Mouse (Mus musculus) mammary gland, adult 2 months (tissue): ENCODE results near the gene Pank4. TPM values are rescaled to one million over a fixed set of nuclear protein-coding genes. Genes with fewer than 3 reads are reported as not detected.

ENCODE experiments used
- polyA plus RNA-seq: library from polyadenylated mRNA; depleted of rRNA; stranded (reverse); fragments of >200 nt; gene quantifications from 2 replicates; pipeline ENCODE4 v1.2.3, GENCODE M21; 2012; ENCODE audit warnings: low replicate concordance; rRNA removed

The Pank4 gene
- 51.6 and 61.2 TPM in 2 replicates for polyA plus RNA-seq

DNA sequence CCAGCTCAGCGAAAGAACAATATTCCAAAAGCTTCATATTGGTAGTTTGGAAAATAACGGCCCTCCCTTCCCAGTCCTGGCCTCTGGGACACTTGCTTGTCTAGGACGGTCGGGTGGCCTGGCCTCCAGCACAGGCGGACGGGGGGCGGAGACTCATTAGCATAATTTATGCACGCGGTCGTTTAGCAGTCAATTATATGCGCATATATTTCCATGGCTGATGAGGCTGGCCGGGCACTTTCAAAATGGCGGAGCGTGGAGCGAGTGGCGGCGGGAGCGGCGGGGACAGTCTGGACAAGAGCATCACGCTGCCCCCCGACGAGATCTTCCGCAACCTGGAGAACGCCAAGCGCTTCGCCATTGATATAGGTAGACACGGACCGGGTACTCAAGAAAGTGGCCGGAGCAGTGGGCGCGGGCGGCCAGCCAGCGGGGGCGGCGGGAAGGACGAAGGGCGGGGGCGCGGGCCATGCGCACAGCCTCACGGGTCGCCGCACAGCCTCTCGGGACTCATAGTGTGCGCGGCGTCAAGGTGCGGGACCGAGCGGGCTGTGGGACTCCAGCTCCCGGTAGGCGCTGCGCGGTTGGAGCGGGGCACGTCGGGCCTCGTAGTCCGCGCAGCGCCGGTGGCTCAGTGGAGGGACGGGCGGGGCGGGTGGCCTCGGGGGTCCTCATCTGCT lies at the start of gene Pank4:
TSS of gene Pank4 (plus strand) at position 223 of the 680 bp plus-strand sequence.

DNA sequence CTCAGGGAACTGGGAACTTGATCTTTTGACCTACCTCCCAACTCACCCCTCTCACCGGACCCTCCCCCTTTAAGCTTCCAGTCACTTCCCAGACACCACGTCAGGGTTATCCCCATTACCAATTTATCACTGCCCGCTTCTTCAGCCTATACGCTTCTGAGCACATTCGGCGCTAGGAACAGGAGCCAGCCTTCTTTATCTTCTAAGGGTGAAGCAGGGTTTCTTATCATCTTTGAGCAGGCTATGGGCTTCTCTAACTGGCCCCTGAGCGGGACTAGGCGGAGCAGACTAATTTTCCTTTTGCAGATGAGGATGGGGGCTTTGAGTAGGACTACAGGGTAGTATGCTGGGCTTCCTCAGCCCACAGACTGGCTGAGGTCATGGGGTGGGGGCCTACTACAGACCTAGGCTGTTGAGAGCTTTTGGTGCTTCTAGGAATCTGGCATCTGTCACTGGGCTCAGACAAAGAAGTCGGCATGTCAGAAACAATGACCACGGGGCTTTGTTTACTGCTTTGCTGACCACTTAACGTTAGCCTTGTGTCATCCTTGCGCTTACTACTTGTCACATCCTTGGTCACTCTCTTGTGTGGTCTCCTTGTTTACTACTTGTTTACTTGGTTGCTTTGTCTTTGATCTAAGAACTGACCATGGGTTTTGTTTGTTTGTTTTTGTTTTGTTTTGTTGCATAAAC lies 35.4 kb upstream of the Pank4 start, which contains the start of gene Tnfrsf14:
TSS of gene Tnfrsf14 (minus strand) at position 169 of the 693 bp plus-strand sequence.

DNA sequence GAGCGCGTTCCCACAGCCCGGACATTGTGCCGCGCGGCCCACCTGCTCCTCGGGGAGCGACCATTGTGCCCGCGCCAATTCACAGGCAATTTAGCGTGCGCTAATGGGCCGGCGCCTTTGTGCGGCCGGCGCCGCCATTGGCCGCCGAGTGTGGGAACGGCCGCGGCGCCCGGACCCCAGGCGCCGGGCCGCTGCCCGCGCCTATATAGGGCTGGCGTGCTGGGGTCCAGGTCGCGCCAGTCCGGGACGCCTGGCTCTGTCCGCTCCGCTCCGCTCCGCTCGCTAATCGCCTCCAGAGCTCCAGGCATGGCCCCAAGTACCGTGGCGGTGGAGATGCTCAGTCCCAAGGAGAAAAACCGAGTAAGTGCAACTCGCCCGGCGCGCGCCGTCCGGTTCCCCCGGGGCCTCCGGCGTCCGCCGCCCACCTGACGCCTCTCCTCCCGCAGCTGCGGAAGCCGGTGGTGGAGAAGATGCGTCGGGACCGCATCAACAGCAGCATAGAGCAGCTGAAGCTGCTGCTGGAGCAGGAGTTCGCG lies 3.2 kb upstream of the Pank4 start, which contains the start of gene Hes5:
TSS of gene Hes5 (plus strand) at position 234 of the 536 bp plus-strand sequence.

Other genes with a start within 250 kb of the Pank4 start
- gene Ttc34, start 126.7 kb upstream of the Pank4 start, polyA plus RNA-seq, result 0.10 and 0.19 TPM in 2 replicates
- gene Mmel1, start 94.5 kb upstream of the Pank4 start, polyA plus RNA-seq, result 0.03 and 0.16 TPM in 2 replicates
- 33.2 and 72.1 TPM in 2 replicates for gene Fam213b, start 65.0 kb upstream of the Pank4 start, polyA plus RNA-seq
- 89.7 and 96.2 TPM in 2 replicates for gene Tnfrsf14, start 35.6 kb upstream of the Pank4 start, polyA plus RNA-seq
- 0.39 and 3.2 TPM in 2 replicates for gene Hes5, start 3.2 kb upstream of the Pank4 start, polyA plus RNA-seq
- 29.6 and 42.7 TPM in 2 replicates for gene Plch2, start 92.7 kb downstream of the Pank4 start, polyA plus RNA-seq
- gene Pex10, start 102.9 kb downstream of the Pank4 start, polyA plus RNA-seq, result 23.7 and 33.2 TPM in 2 replicates
- 76.3 and 93.6 TPM in 2 replicates for gene Rer1, start 122.3 kb downstream of the Pank4 start, polyA plus RNA-seq
- 7.3 and 8.8 TPM in 2 replicates for gene Morn1, start 122.5 kb downstream of the Pank4 start, polyA plus RNA-seq